Mouse (Mus musculus) neural tube, embryonic 10.5 days (tissue): ENCODE data around the gene Phlda1.
"Not testable (repeated sequence)": the region's sequence is repeated elsewhere in the genome, so short reads cannot be mapped to it uniquely, and the experiment has no call there.

Experiments used
- DNase-seq: peaks from one replicate; pipeline ENCODE4 v3.0.0-alpha.2; 2017; ENCODE audit warnings: low spot score; ENCODE audit errors: extremely low spot score

The Phlda1 gene

DNA sequence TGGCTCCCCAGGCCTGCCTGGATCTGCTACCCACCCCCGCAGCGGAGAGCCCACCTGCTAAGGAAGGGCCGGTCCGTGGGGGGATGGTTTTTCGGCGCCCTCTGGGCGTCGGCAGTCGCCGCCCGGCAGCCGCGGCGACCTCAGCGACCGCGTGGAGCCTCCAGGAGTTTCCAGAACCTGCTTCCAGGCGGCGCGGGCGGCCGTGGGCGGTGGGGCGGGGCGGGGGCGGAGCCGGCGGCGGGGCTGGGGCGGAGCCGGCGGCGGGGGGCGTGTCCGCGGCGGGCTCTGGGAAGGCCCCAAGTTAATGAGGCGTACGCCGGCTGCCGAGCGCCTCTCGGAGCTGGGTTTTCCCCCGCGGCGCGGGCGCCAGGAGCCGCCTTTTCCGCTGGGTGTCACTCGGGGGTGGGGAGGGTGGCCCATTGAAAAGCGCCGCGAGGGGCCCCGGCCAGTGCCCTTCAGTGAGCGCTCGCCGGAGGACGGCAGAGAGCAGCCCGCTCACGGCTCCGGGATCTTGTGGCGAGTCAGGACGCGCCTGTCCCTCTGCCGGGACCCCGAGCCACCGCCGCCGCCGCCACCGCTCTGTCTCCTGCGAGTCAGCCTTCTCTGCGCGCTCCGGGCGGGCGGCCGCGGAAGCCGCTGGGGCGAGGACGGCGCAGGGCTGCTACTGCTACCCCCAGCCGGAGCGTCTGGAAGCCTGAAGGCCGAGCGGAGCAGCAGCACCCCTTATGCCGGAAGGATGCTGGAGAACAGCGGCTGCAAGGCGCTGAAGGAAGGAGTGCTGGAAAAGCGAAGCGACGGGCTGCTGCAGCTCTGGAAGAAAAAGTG, at the start of gene Phlda1:
Gene Phlda1, plus strand, starts transcription at position 186 of the 825 bp plus-strand sequence.
- peak; percentile 95 for DNase-seq

DNA sequence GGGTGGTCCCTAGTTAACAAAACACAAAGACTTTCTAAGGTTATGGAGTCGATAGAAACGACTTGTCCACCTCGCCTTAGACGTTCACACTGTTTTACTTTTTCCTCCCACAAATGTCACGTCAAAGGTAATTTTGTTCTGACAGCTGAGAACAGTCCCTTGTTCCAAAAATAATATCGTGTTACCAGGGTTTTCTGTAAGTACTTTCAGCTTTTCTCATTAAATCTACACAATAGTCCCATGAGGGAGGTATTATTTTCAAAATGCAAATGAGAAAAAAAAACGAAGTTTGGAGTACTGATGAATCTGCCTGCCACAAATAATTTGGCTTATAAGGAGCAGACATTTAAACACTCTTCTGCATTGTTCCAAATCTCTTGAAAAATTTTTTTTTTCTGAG, 48.0 kb upstream of the Phlda1 start:
- DNase-seq: no peak

DNA sequence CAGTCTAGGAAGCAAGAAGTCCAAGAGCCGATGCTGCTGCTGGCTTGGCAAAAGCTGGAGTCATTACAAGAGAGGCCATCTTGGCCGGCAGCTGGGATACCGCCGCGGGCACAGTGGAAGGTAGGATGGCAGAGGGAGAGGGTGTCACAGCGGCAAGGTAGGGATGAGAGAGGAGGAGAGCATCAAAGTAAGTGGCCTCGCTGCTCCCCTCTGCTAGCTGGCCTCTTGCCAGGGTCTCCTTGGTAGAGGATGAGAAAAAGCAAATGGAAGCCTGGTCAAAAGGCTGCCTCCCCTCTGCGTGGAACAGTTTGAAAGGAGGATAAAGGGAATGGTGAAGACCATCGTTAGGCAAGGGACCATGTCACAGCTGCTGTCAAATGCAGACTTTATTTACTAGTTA, 47.0 kb upstream of the Phlda1 start:
- DNase-seq: no peak

DNA sequence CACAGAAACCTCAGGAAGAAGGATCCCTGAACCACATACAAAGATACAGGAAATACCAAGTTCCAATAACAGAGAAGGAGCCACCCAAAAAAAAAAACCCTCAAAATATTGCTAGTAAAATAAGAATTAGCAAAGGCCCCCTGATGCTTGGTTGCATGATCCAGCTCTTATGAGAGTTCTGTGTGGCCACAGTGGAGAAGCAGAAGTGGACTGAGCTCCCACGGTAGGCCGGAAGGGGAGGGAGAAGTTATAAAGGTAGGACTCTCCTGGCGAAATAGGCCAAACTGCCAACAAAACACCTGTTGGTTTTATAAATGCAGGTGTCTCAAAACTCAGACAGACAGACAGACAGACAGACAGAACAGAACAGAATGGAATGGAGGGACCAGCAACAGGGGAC, 46.2 kb upstream of the Phlda1 start:
- DNase-seq: no peak

DNA sequence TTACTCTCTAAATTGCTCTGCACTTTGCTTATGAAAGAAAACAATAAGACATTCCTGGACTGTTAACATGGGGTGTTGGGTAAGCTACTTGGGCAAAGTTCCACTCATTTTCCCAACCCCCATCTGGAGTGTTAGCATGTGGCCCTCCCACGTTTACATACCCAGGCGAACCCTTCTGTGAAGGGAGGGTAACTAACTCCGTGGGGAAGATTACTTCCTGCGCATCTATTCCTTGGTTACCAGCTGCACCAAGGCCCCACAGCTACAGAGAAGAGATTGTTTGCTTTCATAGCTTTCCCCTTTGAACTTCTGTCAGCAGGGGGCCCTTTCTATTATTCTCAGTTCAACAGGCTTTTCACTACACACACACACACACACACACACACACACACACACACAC, 45.7 kb upstream of the Phlda1 start:
- DNase-seq: no peak

DNA sequence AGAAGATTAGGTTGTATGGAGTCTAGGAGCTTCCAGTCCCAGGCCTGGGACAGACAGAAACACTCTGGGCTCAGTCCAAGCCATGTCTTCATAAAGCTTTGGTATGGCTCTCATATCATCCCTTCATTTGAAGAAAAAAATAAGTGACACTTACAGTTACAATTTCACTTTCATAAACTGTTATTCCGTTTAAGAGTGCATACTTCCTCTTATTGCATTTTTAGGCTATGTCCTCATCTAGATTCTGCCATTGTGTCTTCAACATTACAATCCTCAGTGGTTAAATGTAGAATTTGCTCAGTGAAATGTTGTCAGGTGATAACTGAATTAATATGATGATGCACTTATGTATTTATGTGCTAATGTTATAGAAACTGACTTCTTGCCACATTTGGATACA, 41.3 kb upstream of the Phlda1 start:
- DNase-seq: no peak

DNA sequence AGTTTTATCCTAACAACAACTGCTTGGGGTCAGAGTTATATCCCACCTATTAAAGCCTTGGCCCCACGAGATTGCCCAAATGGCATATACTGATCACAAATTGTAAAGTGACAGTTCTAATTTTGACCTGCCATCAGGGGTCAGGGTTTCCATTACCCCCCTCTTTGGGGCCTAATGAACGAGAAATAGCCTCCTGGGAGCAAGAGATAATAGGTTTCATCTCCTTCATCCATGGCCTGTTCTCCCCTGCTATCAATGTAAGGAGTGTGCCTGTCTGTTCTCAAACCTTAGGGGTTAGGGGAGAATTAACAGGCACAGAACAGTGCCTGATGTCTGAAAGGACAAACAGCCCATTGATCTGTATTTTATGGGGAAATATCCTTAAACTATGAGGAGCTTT, 40.7 kb upstream of the Phlda1 start:
- DNase-seq: no peak

DNA sequence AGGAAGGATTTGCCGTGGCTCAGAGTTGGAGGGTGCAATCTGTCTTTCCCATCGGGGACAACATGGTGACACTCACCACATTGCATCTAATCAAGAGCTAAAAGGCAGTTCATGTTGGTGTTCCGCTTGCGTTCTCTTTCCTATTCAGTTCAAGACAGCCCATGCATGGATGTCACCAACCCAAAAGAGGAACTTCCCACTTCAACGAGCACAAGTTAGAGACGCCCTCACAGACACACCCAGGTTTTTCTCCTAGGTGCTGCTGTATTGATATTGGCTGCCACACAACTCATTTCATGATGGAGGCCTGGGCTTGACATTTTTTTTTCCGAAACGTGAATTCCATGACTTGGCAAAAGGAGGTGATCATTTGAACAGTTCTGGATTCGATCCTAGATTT, 34.9 kb upstream of the Phlda1 start:
- no peak for DNase-seq

DNA sequence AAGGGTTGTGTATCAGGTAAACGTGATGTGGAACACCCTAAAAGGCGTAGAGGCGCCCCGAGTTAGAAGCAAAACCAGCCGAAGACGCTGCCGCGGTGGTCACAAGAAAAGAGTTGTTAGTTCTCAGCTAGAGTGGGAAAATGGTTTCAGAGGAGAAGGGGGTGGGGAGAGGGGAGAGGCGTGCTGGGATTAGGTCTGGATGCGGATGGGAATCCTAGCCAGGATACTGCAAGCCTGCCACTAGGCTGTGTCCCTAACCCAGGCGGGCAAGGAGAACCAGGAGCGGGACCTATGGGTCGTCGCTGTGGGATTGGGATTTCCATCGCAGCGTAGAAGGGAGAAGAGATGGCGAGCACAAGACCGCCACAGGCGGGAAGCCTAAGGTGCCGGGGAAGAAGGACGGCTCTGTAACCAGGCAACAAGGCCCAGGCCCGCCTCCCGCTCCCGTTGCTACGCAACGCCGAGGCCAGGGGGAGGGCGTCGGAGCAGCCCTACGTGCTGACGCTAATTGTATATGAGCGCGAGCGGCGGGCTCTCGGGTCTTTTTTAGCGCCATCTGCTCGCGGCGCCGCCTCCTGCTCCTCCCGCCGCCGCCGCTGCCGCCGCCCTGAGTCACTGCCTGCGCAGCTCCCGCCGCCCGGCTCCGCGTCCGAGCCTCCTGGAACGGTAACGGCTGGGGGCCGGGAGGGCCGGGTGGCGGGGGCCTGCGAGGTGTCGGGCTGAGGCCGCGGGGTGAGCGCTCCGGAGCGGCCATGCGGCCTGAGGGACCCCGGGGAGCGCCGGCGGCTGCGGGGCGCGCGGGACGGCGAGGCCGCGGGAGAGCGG, 33.2 kb upstream of the Phlda1 start, which contains the start of gene Nap1l1:
Gene Nap1l1, plus strand, starts transcription at position 538 of the 825 bp plus-strand sequence.
- DNase-seq: peak; percentile 99

DNA sequence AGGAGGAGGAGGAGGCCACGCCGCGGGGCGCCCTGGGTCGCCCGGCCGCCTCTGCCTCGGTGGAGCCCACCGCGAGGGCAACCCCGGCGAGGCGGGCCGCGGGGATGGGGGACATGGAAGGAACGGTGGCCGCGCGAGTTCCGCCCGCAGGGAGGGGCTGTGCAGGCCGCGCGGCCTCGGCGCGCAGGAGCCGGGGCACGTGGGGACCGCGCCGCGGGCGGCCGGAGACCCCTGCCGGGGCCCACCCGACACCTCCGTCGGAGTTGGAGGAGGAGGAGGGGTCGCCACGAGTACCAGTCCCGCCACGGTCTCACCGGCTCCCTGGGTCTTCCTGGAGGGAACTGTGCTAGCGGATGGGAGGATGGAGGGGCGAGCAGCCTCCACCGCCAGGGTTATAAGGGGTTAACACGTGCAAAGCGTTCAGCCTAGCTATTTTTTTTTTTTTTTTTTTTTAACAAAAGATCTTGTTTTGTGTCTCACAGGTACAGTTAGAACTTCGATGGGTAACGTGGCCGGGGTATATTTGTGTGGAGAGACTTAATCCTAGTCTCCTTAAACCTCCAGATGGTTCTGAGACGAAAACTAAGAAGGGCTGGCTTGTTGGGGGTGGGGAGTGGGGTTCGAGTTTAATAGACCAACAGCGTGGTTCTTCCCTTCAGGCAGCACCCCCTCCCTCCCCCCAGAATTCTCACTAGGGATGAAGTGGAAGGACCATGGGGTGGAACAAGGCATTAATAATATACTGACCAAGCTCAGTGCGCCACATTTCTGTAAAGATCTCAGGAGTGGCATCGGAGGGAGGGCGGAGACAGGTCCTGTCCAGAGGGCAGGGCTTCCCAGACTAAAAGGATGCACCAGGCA, 32.3 kb upstream of the Phlda1 start:
- peak; percentile 83 for DNase-seq

DNA sequence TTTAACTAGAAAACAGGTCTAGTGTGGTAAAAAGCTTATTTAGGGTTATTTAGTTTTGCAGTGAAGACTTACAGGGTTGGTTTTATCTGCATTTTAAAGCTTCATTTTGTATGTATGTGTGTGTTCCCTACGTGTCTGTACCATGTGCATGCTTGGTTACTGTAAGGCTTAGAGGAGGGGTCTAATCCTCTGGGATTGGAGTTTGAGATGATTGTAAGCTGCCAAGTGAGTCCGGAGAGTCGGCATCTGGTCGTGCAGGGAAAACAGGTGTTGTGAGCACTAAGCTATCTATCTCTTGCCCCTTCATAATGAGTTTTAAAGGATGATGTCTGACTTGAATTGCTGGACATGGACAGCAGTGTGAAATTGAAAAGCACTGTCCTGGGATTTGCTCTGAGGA, 29.8 kb upstream of the Phlda1 start:
- no peak for DNase-seq

DNA sequence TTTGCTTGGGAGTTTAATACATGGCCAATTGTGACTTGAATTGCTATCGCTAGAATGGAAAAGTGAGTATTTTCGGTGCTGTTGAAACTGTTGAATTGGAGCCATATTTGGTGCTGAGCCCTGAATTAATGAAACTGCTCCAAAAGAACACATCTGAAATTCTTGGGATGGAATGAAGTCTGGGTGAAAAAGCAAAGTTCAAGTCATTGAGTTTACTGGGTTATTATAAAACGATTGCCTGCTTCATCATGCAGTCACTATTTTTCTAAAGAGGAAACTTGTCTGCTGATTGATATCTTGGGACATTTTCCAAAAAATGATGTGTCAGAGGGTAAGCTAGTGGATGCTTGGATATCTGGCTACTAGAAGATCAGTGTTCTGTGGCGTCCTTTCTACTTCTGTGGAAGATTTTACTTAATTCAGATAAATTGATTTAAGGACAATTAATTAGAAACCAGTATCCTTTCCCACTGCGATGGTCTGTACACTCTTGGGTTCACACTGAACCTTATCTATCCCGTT, 29.0 kb upstream of the Phlda1 start:
- DNase-seq: no peak

DNA sequence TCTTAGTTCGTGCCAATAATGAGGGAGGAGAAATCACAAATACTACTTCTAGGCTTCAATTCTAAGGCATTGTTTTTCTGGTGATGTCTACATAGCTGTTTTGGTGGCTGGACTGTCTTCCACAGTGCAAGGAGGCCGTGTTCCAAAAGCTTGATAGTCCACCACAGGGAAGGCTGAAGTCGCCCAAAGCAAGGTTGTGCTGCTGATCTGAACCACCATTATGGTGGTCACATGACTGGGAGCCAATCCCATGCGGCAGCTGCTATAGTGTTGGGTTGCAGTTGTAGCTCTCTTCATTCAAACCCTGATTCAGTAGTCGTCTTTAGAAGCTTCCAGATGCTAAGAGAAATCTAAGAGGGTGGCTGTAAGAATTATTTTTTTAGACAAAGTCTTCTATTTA, 26.5 kb upstream of the Phlda1 start:
- no peak for DNase-seq

DNA sequence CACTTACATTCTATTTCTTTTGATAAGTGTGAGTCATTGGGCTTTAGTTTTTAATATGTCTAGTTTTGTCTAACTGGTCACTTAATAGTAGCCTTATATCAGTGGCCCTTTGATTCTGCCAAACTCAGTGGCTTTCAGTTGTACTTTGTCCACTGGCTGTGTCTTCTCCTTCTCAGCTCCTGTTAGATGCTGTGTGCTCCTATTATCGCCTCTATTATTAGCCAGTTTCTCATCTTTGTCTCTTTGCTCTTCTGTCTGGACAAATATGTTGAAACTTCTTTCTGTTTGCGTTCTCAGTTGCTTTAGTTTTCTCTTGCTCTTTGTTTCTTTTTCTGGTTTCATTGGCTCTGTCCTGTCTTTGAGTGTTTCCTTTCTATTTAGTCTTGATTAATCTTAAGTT, 23.4 kb upstream of the Phlda1 start:
- DNase-seq: no peak

DNA sequence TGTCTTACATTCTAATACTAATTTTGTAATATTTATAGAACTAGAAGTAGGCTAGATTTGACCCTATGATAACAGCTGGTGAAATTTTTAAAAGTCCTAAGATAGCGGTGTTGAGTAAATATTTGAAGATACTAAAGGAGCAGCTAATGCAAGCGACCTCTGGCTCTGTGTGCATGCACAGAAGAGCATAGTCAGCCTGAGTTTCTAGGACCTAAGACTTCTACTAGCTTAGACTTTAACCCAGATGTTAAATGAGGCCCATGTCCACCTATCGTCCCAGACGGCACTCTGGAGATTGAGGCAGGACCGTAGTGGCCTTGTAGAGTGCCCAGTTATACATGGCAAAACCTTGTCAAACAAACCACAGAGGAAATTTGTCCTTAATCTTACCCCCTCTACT, 22.0 kb upstream of the Phlda1 start:
- DNase-seq: no peak

DNA sequence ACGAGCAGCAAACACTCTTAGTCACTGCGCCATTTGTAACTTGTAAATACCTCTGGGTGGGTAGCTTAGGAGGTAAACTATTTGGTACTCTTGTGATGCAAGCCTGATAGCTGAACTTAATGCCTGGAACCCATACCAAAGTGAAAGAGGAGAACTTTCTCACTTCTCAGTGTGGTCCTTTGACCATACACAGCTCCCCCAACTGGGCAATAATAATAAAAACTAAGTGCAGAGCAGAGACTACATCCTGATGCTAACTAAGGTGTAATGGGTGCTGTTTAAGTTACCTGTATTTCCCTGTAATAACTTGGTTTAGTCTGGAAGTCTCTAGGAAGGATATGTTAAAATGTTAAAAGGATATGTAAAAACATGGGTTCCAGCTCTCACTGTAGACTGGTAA, 17.3 kb upstream of the Phlda1 start:
- no peak for DNase-seq

DNA sequence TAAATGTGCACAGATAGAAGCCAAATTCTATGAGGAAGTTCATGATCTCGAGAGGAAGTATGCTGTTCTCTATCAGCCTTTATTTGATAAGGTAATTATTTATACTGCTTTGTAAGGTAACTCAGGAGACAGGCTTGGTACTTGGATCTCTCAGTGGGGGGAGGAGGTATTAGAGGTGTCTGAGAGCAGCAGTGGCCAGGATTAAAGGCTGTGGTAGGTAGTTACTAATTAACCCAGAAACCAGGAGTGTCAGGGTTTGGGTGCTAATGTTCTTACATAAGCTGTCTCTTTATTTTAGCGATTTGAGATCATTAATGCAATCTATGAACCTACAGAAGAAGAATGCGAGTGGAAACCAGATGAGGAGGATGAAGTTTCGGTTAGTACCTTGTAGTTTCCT, 16.0 kb upstream of the Phlda1 start:
- not testable (repeated sequence) for DNase-seq

DNA sequence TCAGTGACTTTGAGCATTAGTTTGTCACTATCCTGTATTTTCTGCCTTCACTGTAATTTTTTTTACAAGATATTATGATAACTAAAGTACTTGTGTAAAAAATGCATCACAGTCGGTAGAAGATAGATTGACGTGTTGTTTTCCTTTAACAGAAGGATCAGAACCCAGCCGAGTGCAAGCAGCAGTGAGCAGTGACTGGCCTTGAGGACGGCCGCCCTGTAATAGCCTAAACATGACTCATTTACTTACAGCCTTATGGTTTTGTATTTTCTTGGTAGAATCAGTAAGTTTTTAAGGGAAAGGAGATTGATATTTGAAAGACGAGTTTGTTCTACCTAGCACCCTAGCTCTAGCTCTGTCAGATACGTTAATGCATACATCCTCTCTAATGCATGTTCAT, 10.2 kb upstream of the Phlda1 start:
- DNase-seq: no peak

DNA sequence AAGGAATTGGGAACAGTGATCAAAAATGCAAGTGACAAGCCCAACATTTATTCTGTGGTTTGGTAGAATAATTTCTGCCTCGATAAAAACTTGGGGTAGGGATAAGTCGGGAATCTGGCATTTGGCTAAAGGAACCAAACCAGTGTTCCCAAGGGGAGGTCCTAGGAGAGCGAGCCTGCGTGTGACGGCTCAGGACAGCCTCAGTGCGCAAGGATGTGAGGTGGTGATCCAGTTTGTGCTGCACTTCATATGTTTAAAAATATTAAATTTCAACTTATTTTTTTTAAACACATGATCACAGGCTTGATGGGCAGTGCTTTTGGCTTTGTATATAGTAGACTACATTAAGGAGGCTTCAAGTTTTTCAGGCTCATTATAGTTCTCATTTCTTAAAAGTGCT, 6.2 kb upstream of the Phlda1 start:
- DNase-seq: no peak

DNA sequence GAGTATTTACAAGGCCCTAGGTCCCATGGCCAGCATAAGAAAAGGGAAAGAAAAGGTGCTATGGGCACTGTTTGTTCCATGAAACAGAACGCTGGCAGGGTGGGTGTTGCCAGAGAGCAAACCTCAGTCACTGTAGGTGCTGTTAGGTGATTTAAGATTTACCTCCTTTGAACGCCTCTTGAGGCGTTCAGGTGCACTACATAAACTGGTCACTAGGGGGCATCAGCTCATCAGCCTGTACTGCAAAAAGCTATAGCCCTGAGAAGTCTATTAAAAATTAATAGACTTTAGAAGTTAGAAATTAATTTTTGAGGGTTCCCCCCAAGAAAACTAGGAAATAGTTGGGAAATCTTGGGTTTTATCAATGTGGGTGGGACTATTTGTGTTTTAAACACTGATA, 3.0 kb upstream of the Phlda1 start:
- DNase-seq: peak; percentile 77

DNA sequence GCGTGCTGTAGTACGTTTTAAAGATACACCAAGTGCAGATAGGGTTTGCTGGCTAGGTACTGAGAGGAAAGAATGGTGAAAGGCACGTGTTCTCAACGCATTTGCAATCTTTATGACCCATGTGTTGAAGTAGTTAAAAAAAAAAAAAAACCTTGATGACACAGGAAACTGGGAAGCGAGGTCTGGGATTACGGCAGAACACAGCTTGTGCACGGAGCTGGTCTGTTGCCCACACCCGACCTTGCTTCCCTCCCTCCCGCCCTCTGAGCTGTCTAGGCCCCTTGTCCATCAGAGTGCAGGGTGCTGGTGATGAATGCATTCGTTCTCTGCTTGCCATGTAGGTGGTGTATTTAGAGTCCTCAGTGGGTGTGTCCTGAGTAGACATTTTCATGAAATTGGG, 2.4 kb upstream of the Phlda1 start:
- DNase-seq: no peak
